Mouse (Mus musculus): ENCODE data around the gene 9030612E09Rik.

The 9030612E09Rik gene

DNA sequence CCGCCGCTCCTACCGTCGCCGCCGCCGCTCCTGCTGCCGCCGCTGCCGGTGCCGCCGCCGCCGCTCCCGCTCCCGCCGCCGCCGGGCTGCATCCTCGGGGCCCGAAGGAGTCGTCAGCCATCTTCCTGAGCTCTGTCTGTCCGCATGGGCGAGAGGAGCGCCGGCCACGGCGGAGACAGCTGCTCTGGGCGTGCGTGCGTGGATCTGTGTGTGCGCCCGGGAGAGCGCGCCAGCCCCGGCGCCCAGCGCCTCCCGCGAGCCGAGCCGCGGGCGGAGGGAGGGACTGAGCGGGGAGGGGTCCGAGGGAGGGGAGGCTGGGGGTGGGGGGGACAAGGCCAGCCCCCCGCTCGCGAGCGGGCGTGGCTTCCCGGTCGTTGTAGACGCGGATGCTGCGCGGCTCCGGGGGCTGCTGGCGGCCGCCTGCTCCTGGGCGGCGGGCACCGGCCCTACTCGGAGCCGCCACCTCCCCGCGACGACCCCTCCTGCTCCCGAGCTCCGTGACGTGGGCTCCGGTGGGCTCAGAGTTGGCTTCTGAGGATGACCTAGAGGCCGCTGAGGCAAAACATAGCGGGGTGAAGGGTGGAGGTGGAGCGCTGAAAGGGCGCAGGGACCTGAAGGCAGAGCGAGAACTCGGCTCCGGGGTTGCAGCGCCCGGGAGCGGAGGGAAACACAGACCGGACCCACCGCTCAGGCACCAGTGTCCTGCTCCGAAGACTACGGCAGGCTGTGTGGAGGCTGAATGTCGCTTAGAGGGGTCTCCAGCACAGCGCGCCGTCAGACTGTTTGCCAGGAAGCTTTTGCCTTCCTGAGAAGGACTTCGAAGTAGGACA is at the start of gene 9030612E09Rik, which contains the start of gene Sobp:
Gene 9030612E09Rik, plus strand, starts transcription at position 379 of the 830 bp plus-strand sequence.
Gene Sobp, minus strand, starts transcription at position 205 of the 830 bp plus-strand sequence.
- DNase-seq (ENCODE audit: low spot score), result no peak

DNA sequence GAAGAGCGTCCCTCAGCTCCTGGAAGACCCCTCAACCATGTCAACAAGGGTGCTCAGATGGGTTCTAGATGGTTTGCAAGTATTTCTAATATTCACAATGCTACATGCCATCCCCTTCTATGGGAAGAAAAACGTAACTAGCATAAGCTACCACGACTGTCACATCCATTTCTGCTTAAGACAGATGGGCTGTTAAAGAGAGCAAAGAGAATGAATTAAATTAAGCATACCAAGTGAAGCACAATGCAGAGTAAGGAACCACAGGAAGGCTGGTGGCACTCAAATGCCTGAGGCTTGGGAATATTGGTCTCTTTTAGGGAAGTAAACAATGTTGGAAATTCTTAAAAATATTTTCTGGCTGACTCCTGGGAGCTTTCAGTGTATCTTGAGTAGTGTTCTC is 45.8 kb upstream of the 9030612E09Rik start:
- DNase-seq (ENCODE audit: low spot score), result no peak

DNA sequence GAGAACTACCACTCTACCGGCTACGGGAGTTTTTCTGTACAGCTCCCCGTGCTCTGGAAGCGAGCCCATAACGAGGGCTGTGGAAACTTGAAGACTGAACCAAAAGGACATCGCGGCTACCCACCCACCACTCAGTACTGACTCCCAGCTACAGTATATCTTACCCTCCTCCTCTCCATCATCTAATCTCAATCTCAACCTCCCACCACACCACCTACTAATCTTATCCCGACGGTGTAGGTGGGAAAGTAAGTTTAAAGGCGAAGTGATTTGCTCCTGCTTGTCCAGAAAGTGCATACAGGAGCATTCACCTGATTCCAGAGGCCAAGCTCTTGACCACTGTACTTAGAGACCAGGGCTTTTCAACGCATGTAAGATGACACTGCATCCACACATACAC is 40.5 kb upstream of the 9030612E09Rik start:
- no peak for DNase-seq (ENCODE audit: low spot score)

DNA sequence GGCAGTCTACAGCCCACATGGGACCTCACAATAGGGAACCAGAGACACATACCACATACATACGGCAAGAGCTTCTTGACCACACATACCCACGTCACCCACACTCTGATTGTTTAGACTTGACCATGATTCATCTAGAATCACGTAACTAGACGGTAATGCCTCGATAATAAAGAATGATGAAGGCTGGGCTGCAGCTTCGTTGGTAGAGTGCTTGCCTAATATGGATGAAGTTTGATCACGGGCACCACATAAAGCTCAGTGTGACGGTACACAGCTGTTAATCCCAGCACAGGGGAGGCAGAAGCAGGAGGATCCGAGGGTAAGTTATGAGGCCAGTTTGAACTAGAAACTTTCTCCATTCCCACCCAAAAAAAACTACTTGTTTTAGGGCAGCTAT is 31.3 kb upstream of the 9030612E09Rik start:
- no peak for DNase-seq (ENCODE audit: low spot score)

DNA sequence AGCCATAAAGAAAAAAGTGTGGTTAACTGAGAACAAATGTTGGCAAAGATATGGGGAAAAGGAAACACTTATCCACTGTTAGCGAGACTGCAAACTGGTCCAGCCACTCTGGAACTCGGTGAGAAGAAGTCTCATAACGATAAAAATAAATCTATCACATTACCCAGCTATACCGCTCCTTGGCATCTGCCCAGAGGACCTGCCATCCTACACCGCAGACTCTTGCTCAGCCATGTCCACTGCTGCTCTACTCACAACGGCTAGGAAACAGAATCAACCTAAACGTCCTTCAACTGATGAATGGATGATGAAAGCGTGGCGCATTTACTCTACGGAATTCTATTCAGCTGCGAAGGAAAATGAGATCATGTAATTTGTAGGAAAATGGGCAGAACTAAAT is 26.0 kb upstream of the 9030612E09Rik start:
- no peak for DNase-seq (ENCODE audit: low spot score)

DNA sequence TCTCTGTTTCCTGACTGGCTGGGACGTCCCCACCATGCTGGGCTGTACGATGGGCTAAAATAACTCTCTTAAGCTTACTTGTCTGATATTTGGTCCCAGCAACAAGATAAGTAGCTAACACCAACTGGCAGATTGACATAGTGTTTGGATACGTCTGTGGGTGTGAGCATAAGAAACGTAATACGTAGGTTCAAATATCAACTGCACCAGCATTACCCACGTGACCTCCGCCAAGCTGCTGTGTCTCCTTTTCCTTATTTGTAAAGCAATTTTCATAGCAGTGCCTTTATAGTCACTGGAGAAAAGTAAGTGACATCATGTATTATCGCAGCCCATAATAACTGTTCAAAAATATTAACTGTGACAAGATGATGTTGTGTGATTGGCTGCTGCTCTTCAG is 21.9 kb upstream of the 9030612E09Rik start:
- DNase-seq (ENCODE audit: low spot score), result no peak

DNA sequence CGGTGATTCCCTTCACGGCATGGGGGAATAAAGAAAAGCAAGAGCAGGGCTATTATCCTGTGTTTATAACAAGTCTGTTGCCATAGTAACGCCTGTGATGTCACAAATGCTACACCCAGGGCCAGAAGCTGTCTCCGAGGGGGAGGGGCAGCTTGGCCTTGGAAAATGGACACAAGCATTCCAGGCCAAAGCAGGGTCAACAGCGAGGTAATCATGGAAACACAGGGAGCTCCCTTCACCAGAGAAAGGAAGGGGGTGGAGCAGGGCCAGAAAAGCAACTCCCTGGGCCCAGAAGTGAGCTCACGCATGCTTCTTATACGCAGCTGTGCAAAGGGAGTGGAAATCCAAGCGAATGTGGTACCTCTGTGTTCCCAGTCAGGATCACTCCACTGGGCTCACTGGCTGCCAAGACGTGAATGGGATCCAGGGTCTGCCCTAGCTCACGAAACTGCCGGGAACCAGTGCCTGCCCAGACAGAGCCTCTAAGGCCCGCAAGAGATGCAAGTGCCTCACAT is 19.4 kb upstream of the 9030612E09Rik start:
- DNase-seq (ENCODE audit: low spot score), result no peak

DNA sequence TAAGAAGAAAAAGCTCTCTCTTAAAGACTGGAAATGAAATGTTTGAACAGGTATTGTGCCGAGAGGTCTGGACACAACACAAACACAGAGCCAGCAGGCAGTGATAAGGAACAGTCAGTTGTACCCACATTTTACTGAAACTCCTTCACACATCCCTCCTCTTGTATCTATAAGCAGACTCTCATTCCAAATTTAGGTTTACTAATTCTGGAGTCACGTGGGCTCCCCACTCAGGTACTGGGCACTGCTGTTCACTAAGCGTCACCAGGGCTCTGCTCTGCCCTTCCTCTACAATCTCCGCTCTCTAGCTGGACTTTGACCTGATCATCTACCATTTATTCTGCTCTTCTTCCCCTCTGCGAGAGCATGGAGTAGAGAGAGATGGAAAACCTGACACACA is 15.6 kb upstream of the 9030612E09Rik start:
- no peak for DNase-seq (ENCODE audit: low spot score)

DNA sequence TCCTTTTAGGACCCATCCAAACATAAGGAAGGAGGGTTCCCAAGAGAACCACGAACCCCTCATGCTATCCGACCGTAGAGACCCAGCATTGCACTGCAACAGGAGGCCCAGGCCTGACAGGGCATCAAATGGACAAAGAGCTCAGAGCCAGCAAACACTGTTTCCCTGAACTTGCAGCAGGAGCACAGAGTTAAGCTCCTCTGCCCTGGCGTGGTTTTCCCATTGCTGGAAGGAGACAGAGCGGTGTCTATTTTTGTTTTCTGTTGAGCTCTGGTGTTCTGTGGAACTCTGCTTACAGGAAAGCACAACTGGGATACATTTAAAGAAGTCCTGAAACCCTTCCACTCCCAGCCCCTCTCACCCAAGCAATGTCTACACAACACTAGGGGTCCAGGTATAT is 15.2 kb upstream of the 9030612E09Rik start:
- DNase-seq (ENCODE audit: low spot score), result no peak

DNA sequence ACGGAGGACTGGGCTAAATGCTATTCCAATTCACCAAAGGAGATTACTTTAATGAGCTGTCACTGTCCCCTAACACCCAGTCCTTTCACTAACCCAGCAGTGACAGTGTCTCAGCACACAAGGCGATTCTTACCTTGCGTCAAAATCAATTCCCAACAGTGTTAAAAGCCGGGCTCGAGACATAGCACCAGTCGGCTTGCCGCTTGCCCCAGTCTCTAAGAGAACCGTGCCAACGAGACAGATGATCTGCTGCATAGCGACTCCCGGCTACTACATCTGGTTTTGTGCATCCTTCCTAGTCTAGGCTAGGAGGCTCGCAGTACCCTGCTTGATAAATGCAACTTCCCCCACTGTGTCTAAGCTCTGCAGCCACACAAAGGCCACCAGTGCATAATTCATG is 12.2 kb upstream of the 9030612E09Rik start:
- DNase-seq (ENCODE audit: low spot score), result no peak

DNA sequence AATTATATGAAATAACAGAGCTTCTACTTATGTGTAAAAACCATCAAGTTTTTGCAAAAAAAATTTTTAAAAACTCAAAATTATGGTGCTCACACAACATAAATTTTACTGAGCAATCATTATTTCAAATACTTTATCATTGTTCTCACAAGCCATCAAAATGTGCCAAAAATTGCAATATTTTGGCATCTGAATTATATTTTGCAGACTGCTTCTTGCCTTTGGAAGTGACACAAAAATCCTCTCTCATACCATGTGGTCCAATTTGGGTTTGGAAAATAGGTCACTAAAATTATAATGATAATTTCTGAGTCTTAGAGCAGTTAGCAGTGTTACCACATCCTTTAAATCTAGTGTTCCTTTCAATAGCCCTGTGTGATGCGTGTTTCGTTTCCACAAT is 10.1 kb upstream of the 9030612E09Rik start:
- DNase-seq (ENCODE audit: low spot score), result no peak

DNA sequence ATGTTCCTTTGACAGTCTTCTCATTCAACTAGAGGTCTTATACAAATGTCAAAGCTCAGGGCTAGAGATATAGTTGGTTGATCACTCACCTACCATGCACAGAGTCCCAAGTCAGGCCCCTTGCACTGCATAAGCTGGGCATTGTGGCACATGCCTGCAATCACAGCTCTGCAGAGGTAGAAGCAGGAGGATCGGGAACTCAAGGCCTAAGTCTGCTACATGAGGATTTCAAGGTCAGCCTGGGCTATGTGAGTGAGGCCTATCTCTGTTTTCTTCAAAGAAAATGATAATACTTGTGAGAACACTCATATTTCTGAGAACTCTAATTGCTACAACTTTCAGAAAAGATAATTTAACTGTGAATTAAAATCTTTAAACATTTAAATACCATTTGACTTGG is 8.4 kb upstream of the 9030612E09Rik start:
- no peak for DNase-seq (ENCODE audit: low spot score)

DNA sequence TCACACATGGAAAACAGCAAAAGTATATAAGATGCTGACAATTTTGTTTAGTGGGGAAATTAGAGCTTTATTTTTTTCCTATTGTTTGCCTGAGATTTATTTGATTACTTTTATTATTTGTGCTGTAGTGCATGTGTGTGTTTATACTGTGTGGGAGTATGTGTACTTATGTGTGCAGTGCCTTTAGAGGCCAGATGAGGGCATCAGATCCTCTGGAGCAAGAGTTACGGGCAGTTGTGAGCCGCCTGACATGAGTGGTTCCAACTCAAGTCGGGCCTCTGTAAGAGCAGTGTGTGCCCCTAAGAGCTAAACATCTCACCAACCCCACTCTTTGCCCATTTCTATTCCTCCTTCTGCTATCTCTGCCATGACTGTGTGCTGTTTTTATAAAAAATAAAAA is 7.7 kb upstream of the 9030612E09Rik start:
- no peak for DNase-seq (ENCODE audit: low spot score)

DNA sequence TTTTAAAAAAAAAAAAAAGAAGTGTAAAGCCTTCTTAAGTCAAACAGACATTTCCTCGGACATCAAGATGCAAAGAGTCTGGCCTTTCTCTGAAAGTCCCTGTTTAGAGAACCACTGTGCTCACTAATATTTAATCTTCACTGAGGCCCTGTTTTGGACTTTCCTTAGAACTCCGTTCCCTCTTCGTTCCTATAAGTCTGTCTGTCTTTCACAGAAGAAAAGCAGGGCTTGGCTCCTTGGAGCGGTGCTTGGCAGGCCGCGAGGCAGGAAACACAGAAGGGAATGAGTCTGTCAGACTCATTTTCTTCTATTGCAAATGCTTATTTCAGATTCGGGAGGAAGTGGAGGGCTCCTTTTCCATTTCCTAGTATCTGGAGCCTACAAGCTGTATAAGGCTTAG is 5.7 kb upstream of the 9030612E09Rik start:
- no peak for DNase-seq (ENCODE audit: low spot score)

DNA sequence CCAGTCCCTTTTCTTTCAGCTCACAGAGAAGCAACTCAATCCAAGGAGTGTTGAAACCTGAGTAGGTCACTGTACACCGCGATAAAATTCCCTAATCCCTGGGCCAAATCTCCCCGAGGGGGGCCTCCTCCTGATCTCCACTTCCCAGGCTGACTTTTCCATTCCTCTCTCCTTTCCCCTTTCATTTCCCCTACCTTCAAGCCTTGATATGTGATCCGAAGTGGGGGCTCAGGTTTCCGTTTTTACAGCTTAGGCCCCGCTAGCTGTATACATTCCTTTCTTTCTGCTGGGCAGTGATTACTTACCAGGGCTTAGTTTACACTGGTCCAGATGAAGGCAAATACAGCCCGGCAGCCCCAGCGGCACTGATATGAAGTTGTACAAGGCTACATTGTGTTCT is 3.4 kb upstream of the 9030612E09Rik start:
- DNase-seq (ENCODE audit: low spot score), result no peak

DNA sequence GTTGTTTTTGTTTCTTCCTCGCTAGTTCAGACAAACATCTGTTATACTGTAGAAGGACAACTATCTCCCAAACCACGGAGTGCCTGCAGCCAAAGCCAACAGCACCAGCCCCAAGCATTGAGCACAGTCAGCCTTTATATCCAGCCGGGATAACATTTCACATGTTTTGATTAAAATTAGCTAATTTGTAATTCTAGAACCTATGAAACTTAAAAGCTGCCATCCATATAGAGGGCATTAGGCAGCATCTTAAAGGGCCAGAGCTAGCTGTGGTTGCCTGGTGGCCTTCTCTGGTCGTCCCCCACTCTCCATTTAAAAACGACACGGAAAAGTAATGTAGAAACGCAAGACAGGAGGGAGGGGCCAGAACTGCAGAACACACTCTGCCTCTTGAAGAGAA is 2.4 kb upstream of the 9030612E09Rik start:
- no peak for DNase-seq (ENCODE audit: low spot score)

DNA sequence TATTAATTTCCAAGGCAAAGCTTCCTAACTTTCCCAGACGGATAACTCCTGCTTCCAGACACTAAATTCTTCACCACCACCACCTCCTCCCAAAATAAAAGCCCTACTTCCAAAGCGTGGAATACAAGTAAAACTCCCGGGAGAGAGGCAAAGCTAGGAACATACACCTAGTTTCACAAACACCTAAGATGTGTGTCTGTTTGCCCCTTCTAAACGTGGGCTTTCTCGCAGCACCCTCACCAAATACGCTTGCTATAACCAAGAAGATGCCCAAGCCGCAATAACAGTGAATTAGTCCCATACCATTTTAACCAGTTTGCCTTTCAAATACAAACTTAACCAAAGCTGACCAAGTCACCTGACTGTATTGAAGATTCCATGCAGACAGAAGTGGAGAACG is 1.9 kb upstream of the 9030612E09Rik start:
- DNase-seq (ENCODE audit: low spot score), result no peak

DNA sequence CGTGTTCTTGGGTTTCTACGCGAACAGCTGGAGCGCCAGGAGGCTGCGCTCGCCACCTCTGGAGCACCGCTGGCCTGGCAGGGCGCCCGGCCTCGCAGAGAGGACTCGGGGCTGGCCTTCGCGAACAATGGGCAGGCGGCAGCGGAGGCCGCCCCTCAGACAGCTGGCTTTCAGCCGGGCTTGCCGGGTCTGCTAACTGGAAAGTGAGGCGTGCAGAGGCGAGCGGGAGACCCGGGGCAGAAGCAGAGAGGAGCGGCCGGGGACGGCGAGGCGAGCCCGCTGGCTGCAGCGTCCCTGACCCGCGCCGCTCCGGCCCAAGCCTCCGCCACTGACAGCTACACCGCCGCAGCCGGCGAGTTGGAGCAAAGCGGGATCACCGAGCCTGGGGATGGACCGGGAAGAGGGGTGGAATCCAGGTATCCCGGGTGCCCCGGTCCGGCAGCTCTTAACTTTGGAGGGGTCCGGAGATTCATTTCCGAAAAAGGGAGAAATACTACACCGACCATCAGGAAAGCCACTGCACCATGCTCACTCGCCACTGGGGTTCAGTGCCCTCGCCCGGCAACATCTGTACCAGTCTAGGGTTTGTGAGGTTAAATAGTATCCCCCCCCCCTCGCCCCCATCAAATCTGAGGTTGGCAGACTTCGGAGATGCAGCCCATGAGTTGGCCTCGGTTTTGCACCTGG is 1.2 kb upstream of the 9030612E09Rik start:
- no peak for DNase-seq (ENCODE audit: low spot score)

DNA sequence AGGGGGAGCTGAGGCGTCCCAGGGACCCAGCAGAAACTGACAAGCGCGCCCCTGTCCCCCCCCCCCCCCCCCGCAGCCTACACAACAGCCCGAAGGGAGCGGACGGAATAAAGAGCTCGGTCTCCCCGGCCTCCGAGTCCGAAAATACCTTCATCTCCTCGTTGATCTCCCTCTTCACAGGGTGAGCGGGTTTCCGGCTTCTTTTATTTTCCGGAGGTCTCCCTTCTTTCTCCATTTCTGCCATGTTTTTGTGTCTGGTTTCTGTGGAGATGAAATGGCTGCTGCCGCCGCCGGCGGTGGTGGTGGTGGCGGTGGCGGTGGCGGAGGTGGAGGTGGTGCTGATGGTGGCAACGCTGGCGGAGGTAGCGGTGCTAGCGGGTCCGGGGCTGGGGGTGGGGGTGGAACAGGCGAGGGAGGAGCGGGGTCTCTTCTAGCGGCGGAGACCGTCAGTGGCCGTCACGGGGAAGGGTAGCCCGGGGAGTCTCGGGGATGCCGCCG is 627 bp upstream of the 9030612E09Rik start:
- no peak for DNase-seq (ENCODE audit: low spot score)

DNA sequence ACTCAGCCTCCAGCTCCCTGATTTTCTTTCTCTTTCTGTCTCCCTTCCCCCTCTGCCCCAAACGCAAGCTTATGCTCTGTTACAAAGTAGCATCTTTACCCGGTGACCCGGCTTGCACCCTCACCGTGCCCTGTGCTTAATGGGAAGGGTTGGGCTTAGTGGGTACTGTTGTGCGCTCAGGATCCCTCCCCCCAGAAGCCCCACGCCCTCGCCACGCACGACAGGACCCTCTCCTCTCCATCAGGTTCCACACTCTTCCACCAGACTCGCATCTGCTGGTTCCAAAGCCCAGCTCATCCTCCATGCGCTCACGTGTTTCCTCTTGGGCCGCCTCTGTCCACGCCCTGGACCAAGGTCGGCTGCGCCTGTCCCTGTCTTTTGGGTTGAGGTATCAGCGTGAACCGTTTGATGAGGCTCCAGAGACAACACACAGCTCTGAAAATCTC is 675 bp downstream of the 9030612E09Rik start:
- DNase-seq (ENCODE audit: low spot score), result no peak

DNA sequence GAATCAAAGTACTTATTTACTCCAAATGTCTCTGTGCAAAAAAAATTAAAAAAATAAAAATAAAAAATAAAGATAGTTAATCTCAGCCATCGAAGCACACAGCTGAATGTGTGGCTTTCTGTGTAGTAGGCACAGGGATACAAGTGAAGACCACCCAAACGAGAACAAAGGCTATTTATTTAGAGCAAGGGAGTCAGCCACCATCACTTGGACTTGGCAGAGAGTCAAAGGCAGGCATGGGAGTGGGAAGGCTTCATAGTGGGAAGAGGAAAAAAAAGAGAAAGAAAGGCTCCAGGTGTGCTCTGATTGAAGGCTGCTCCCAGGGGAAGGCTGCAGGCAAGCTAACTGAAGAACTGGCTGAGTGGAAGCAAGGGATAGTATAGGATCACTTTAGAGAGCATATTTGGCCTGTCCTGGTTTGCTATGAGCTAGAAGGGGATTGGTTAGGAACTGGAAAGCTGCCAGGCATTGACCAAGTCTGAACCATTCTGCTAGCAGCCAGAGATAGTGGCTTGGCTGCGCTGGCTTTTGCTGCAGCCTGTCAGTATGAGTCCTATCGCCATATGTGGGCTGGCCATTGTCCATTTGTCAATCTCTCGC is 5.9 kb downstream of the 9030612E09Rik start:
- DNase-seq (ENCODE audit: low spot score), result no peak

DNA sequence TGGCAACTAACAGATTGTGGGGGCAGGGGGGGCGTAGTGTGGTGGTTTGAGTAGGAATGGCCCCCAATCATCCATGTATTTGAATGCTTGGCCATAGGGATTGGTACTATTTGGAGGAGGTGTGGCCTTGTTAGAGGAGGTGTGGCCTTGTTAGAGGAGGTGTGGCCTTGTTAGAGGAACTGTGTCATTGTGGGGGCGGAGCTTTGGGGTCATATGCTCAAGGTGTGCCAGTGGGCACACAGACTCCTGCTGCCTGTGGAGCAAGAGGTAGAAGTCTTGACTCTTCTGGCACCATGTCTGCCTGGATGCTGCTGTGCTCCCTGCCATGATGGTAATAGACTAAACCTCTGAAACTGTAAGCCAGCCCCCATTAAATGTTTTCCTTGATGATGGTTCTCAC is 25.7 kb downstream of the 9030612E09Rik start:
- no peak for DNase-seq (ENCODE audit: low spot score)

DNA sequence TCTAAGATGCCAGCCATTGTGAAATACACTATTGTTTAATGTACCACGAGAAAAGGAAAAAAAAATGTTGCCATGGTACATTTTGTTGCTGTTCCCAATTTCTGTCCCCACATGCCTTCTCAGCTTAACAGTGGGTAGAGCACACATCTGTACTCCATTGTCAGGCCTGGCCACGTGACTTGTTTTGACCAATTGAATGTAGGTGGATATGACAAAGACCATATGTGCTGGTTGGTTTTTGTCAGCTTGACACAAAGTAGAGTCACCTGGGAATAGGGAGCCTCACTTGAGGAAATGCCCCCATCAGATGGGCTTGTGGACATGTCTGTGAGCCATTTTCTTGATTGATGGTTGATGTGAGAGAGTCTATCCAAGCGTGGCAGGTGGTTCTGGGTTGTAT is 29.4 kb downstream of the 9030612E09Rik start:
- no peak for DNase-seq (ENCODE audit: low spot score)
